Mouse (Mus musculus): ENCODE measurements around the gene Nxph4.

- no peak for TF ChIP-seq GATA1 (IDR thresholded peaks at IDR 0.05; ENCODE audit: low read length)
- no peak for TF ChIP-seq TAL1 (IDR thresholded peaks at IDR 0.05; ENCODE audit: low read length)
Observed at GRCm38 (mm10) chr10:127488856-127489255, 45.5 kb downstream of the Nxph4 start.
